Mouse (Mus musculus) erythroblast, adult 5-6 weeks (primary cell): ENCODE measurements around the gene Epas1. TPM values are rescaled to one million over a fixed set of nuclear protein-coding genes. Genes with fewer than 3 reads are reported as not detected.

Source experiments
- ATAC-seq: replicated peaks from 2 replicates; pipeline ENCODE4 v1.8.0; 2016; ENCODE audit warnings: moderate number of reproducible peaks, mild to moderate bottlenecking, moderate TSS enrichment, inconsistent platforms; ENCODE audit not compliant: poor library complexity, low FRiP score, severe bottlenecking
- total RNA-seq, 2 experiments: library from RNA; stranded (forward) in 1 of 2; stranded (reverse) in 1 of 2; fragments of 150-400 nt in 1 of 2; fragments of 200-764, 138-1000 nt in 1 of 2; gene quantifications; 2 replicates each; pipeline versions ENCODE4 v1.2.3 to v1.2.4; 2015 to 2017; ENCODE audit warnings: low replicate concordance in 2 of 2

The Epas1 gene
- total RNA-seq, 2 experiments from 2014 or later: 0.17 to 0.77 TPM

DNA sequence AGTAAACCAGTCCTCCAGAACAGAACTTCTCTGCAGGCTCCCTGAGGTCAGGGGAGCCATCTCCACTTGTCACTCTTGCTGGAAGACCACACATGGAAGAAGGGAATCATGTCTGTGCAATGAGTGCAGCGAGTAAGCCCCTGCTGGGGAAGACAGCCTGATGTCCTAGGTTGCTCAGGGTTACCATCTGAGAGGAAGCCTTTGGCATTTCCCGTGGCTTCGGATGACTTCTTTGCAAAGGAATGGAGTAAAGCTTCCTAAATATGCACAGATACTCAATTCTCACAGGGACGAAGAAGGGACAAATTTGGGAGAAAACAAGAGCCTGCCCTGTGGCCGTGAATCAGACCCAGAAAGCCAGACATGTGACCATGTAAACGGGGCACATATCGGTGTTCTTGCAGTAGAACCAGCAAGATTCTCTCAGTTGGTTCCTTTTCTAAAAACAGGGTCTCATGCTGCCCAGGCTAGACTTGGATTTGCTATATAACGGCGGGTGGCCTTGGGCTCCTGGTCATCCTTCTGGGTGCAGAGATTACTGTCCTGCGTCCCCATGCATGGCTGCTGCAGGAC, 31.0 kb downstream of the Epas1 start:
- no peak for ATAC-seq

DNA sequence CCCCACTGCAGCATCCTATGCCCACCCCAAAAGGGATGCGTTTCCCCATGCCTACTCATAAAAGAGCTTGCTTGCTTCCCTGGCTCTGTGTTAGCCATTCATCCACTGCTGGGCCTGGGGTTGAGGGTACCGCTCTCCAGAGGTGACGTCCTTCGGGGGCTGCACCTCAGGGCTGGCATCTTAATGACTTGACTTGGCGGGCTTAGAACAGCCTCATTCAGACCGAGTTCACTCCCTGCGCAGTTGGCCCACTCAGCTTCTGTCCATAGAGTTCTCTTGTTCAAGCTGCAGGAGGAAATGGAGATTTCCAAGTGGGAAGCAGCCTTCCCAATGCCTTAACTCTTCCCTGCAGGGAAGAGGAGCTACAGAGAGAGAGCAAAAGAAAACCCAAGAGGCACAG, 32.1 kb downstream of the Epas1 start:
- no peak for ATAC-seq

- no peak for ATAC-seq
These were observed 33.0 kb downstream of the Epas1 start for GRCm38 (mm10) chr17:86786496-86786895.

- ATAC-seq: no peak
These were observed 34.3 kb downstream of the Epas1 start for GRCm38 (mm10) chr17:86787805-86788204.

- ATAC-seq: no peak
These were observed 34.8 kb downstream of the Epas1 start for GRCm38 (mm10) chr17:86788316-86788715.

DNA sequence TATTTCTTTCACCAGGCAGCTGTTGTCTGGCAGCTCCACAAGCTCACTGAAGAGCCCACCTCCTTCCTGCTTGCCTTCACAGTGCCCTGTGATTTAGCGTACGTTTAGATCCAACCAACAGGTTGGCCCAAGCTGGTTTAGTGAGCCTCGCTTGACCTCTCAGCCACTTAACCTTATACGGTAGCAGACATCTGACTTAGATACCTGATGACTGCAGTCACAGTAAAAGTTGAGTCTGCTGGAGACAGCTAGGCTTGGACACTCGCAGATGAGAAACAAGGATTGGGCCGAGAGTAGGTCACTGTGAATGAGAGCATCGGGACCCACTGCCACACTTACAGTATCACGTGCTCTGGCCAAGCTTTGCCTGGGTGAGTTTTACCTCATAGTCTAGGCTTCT, 38.4 kb downstream of the Epas1 start:
- no peak for ATAC-seq

DNA sequence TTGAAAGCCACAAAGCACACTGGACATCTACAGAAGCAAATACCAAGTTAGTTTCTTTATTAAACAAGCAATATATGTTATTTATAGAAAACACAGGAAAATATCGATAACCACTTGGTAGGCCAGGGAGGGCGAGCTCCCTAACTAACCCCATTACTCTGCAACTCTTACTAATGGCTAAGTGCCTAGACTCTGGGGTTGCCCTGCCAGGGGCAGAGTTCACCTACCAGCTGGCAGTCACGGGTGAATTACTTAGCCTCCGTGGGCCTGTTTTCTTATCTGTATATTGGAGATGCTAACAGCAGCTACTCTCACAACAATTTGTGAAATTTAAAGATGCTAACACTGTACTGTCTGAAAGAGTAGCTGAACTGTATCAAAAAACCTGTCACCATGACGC, 42.3 kb downstream of the Epas1 start:
- no peak for ATAC-seq

DNA sequence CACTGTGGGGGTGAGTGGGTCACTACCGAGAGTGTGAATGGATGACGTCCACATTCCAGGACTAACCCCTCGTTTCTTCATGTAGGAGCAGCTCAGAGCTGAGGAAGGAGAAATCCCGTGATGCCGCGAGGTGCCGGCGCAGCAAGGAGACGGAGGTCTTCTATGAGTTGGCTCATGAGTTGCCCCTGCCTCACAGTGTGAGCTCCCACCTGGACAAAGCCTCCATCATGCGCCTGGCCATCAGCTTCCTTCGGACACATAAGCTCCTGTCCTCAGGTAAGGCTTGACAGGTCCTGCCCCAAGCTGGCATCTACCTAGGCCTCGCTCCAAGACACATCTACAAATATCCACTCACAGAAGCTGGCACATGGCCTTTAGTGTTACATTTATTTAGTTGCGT, 43.5 kb downstream of the Epas1 start:
- no peak for ATAC-seq

DNA sequence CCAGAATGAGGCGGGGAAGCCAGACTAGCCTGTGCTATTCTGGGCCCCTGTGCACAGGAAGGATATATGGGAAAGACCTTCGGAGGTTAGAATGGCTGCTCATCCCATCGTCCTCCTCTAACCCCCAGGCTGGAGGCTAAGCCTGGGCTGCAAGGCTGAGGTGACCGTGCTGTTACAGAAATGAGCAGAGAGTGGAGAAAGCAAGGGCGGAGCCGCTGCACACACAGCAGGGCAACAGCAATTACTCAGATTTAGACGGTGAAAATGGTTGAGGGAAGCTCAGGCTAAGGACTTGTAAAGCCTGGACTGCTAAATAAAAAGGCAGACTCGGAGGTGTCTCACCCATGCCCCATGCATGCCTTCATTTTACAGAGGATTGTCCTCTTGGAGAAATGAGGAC, 45.0 kb downstream of the Epas1 start:
- no peak for ATAC-seq

DNA sequence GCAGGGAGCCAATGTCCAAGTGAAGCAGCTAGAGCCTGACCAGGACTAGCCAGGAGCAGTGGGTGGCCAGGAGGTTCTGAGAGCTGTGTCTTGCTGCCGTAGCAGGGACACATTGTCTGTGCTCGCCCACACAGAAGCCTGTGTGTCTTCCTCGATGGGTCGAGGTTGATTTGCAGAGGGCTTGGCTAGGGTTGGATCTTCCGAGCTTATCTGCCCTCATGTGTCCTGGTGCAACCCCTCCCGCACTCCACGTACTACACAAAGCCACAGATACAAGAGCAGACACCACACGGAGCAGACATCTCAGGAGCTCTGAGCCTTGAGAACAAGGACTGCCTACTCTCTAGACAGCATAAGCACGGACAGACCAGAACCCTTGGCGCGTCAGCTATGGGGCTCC, 45.5 kb downstream of the Epas1 start:
- no peak for ATAC-seq

DNA sequence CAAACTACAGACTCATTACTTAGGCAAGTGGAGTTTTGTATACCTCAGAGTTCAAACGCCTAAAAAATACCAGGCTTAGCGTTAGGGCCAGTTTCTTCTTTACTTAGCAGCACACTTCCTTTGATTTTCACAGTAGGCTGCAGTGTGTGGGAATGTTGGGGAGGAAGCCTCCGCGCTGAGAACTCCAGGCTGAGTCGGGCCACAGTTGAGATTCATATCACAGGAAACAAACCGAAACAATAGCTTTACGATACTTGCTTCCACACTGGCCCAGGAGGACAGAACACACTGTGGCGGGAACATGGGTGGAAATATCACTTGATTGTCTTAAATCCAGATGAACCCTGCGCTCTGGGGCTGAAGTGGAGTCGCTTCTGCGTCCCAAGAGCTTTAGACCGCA, 47.0 kb downstream of the Epas1 start:
- ATAC-seq: no peak

GRCm38 (mm10) chr17:86801213-86801815, 47.8 kb downstream of the Epas1 start:
- ATAC-seq: no peak

GRCm38 (mm10) chr17:86801876-86802275, 48.4 kb downstream of the Epas1 start:
- ATAC-seq: no peak

DNA sequence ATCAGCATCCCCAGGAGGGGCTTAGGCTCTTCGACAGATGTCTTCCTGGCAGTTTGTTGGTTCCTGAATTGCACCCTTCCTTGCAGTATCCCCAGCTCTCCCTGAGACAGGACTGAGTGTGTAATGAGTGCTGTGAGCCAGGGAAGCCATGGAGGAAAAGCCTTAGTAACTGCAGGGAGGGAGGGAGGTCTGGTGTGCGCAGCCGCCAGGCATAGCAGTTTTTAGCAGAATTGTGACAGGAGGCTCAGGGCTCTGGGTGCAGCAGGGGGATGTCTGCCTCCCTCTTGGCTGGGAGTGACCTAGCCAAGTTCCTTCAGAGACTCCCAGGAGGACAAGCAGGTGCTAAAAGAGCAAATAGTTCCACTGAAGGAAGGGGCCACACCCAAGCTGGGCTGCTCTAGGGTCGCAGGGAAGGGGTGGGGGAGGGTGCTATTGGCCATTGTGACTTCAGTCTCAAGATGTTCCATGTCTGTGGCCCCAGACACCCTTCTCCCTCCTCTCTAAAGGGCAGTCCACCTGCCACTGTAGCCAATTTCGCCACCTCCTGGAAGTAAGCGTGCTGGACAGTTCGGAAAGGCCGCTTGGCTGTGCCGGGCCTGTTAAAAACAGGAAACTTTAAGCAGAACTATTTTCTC, 49.0 kb downstream of the Epas1 start:
- ATAC-seq: no peak

DNA sequence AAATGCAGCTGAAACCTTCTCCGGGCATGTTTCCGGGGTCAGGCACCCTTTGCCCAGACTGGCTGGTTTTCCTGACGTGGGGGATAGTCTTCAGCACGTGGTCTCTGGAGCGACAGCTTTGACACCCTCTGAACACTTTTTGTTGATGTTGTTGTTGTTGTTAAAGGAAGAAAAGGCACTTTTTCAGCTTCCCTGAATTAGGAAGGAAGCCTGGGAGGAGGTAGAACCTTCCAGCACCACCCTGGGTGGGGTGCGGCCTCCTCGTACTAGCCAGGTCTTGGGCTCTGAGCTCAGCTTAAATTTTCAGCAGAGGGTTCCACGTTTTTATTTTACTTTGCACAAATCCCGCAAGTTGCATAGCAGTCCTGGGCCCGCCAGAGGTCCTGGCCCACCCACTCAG, 49.6 kb downstream of the Epas1 start:
- no peak for ATAC-seq

GRCm38 (mm10) chr17:86803653-86804052, 50.2 kb downstream of the Epas1 start:
- no peak for ATAC-seq

- ATAC-seq: no peak
These were observed 58.5 kb downstream of the Epas1 start for GRCm38 (mm10) chr17:86812029-86812428.

GRCm38 (mm10) chr17:86814320-86814719, 60.8 kb downstream of the Epas1 start:
- no peak for ATAC-seq

GRCm38 (mm10) chr17:86815016-86815865, 61.7 kb downstream of the Epas1 start:
- no peak for ATAC-seq

GRCm38 (mm10) chr17:86822017-86822737, 68.7 kb downstream of the Epas1 start:
- ATAC-seq: no peak
